Mouse (Mus musculus): ENCODE measurements around the gene Tmem196. TPM values are rescaled to one million over a fixed set of nuclear protein-coding genes. Genes with fewer than 3 reads are reported as not detected.
"Not testable (repeated sequence)": the region's sequence is repeated elsewhere in the genome, so short reads cannot be mapped to it uniquely, and the experiment has no call there.

Gene Tmem196
- polyA plus RNA-seq, 1 experiment, result not detected

DNA sequence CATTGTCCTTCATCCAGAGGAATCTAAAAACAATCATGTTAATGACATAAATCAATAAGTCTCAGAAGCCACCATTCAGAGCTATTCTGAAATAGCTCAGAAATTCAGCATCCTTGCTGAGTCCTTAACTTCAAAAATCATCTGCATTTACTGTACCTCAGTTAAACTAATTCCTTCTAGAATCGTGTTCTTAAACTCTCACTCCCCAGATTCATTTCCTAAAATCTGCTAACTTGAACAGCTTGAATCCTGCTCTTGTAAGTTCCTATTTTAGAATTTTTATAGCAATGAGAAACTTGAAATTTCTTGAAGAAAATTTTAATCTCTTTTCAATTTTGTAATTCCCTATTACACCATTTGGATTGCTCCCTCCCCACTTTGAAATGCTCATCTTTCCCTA is 52.6 kb downstream of the Tmem196 start:
- TF ChIP-seq CTCF (IDR thresholded peaks at IDR 0.05; ENCODE audit: control insufficient read depth, insufficient read depth, insufficient replicate concordance, low read depth, low read length), result no peak
- no peak for TF ChIP-seq POLR2A (IDR thresholded peaks at IDR 0.05; ENCODE audit: control insufficient read depth, low read depth, low read length)
- H3K27ac ChIP-seq (ENCODE audit: control insufficient read depth, insufficient read depth, low read depth, low read length), result no peak overlapping the region
- H3K4me1 ChIP-seq (ENCODE audit: control insufficient read depth, insufficient read depth, low read length), result no peaks in the 10 kb centered on the region
- H3K36me3 ChIP-seq (ENCODE audit: control insufficient read depth, insufficient read depth, low read length), result no peaks in the 10 kb centered on the region
- no peak overlapping the region for H3K4me3 ChIP-seq (ENCODE audit: control insufficient read depth, low read depth, low read length)
- no peaks in the 10 kb centered on the region for H3K27me3 ChIP-seq (ENCODE audit: control insufficient read depth, insufficient read depth, low read length)

DNA sequence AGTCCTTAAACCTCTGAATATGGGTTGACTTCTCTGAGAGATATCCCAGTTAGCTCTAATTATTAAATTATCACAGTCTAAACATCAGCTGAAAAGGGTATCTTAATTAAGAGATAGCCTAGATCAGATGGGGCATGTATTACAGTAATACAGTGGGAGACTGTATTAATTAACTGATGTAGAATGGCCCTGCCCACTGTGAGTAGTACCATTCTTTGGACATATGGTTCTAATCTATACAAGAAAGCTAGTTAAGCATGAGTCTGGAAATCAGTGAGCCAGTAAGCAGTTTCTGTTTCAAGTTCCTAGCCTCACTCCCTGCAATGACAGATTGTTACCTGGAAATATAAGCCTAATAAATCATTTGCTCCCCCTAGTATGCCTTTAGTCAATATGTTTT is 58.7 kb downstream of the Tmem196 start:
- H3K27ac ChIP-seq (ENCODE audit: control insufficient read depth, insufficient read depth, low read depth, low read length), result no peak overlapping the region
- TF ChIP-seq CTCF (IDR thresholded peaks at IDR 0.05; ENCODE audit: control insufficient read depth, insufficient read depth, insufficient replicate concordance, low read depth, low read length) (no peak), POLR2A (IDR thresholded peaks at IDR 0.05; ENCODE audit: control insufficient read depth, low read depth, low read length) (no peak)
- H3K4me1 ChIP-seq (ENCODE audit: control insufficient read depth, insufficient read depth, low read length), result no peaks in the 10 kb centered on the region
- no peaks in the 10 kb centered on the region for H3K36me3 ChIP-seq (ENCODE audit: control insufficient read depth, insufficient read depth, low read length)
- no peak overlapping the region for H3K4me3 ChIP-seq (ENCODE audit: control insufficient read depth, low read depth, low read length)
- no peaks in the 10 kb centered on the region for H3K27me3 ChIP-seq (ENCODE audit: control insufficient read depth, insufficient read depth, low read length)

DNA sequence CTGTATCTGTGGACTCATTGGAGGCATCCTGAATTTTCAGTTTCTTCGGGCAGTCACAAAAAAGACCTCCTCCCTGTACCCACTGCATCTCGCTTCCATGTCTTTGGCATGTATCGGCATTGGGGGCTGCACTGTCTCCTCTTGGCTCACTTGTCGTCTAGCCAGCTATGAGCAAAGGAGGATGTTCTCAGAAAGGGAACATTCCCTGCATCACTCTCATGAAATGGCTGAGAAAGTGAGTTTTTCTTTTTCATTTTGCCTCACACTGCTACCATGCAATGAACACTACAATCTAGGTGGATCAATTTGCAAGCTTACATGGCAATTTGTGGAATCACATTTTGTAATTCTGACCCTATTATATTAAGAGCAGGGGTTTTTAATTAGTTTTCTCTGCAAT is 69.1 kb downstream of the Tmem196 start:
- no peak overlapping the region for H3K4me3 ChIP-seq (ENCODE audit: control insufficient read depth, low read depth, low read length)
- no peaks in the 10 kb centered on the region for H3K27me3 ChIP-seq (ENCODE audit: control insufficient read depth, insufficient read depth, low read length)
- no peaks in the 10 kb centered on the region for H3K4me1 ChIP-seq (ENCODE audit: control insufficient read depth, insufficient read depth, low read length)
- H3K36me3 ChIP-seq (ENCODE audit: control insufficient read depth, insufficient read depth, low read length), result no peaks in the 10 kb centered on the region
- no peak for TF ChIP-seq CTCF (IDR thresholded peaks at IDR 0.05; ENCODE audit: control insufficient read depth, insufficient read depth, insufficient replicate concordance, low read depth, low read length)
- no peak for TF ChIP-seq POLR2A (IDR thresholded peaks at IDR 0.05; ENCODE audit: control insufficient read depth, low read depth, low read length)
- no peak overlapping the region for H3K27ac ChIP-seq (ENCODE audit: control insufficient read depth, insufficient read depth, low read depth, low read length)

DNA sequence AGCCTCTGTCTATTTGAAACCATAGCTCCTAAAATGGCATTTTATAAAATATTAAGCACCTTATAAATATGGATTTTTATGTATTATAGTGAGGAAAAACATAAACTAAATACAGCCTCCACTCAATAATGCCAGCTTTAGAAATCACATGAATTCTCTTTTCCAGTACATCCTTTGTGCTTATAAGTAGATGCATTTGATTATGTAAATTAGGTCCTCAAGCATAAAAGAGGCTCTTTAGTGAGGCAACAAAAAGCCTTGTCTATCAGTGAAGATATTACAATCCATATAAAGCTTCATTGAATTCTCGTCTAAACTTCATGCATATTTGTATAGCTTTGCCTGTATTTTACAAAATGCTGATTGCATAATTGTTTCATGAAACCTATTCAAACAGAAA is 69.6 kb downstream of the Tmem196 start:
- Histone ChIP-seq H3K27me3 (ENCODE audit: control insufficient read depth, insufficient read depth, low read length) (no peaks in the 10 kb centered on the region), H3K4me3 (ENCODE audit: control insufficient read depth, low read depth, low read length) (no peak overlapping the region), H3K36me3 (ENCODE audit: control insufficient read depth, insufficient read depth, low read length) (no peaks in the 10 kb centered on the region), H3K4me1 (ENCODE audit: control insufficient read depth, insufficient read depth, low read length) (no peaks in the 10 kb centered on the region), H3K27ac (ENCODE audit: control insufficient read depth, insufficient read depth, low read depth, low read length) (no peak overlapping the region)
- TF ChIP-seq POLR2A (IDR thresholded peaks at IDR 0.05; ENCODE audit: control insufficient read depth, low read depth, low read length), result no peak
- no peak for TF ChIP-seq CTCF (IDR thresholded peaks at IDR 0.05; ENCODE audit: control insufficient read depth, insufficient read depth, insufficient replicate concordance, low read depth, low read length)

DNA sequence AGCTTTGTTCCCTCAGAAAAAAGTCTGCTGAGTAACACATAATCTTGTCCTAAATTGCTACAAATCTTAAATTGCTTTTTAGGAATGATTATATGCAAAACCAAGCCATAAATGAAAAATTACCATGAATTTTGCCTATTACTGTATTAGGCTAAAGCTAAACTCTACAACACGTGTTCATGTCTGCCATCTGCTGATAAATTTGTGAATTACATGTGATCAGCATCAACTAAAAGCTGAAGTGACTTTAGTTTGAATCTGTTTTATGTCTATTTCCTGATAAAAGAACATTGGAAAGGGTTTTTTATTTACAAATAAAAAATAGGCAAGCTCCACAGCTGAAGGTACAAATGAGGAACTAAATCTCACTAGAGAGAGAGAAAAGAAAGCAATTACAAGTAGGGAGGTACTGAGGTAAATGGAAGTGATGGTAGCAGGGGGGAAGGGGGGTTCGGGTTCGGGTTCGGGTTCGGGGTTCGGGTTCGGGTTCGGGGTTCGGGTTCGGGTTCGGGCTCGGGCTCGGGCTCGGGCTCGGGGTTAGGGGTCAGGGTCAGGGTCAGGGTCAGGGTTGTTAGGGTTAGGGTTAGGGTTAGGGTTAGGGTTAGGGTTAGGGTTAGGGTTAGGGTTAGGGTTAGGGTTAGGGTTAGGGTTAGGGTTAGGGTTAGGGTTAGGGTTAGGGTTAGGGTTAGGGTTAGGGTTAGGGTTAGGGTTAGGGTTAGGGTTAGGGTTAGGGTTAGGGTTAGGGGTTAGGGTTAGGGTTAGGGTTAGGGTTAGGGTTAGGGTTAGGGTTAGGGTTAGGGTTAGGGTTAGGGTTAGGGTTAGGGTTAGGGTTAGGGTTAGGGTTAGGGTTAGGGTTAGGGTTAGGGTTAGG is 82.7 kb downstream of the Tmem196 start:
- not testable (repeated sequence) for H3K36me3 ChIP-seq (ENCODE audit: control insufficient read depth, insufficient read depth, low read length); H3K27ac ChIP-seq (ENCODE audit: control insufficient read depth, insufficient read depth, low read depth, low read length); H3K4me3 ChIP-seq (ENCODE audit: control insufficient read depth, low read depth, low read length); H3K27me3 ChIP-seq (ENCODE audit: control insufficient read depth, insufficient read depth, low read length); H3K4me1 ChIP-seq (ENCODE audit: control insufficient read depth, insufficient read depth, low read length)

Measured in testis, adult 2 months (tissue).